Mouse (Mus musculus) heart, postnatal 0 days (tissue): ENCODE results near the gene Atpif1.

Experiments
- CTCF ChIP-seq: IDR thresholded peaks from 2 replicates; pipeline ENCODE4 v1.5.1; 2016; ENCODE audit warnings: antibody characterized with exemption, control low read depth, low read depth
- EP300 ChIP-seq: IDR thresholded peaks from 2 replicates; pipeline ENCODE4 v1.6.1; 2016; ENCODE audit warnings: antibody characterized with exemption, low read depth

DNA sequence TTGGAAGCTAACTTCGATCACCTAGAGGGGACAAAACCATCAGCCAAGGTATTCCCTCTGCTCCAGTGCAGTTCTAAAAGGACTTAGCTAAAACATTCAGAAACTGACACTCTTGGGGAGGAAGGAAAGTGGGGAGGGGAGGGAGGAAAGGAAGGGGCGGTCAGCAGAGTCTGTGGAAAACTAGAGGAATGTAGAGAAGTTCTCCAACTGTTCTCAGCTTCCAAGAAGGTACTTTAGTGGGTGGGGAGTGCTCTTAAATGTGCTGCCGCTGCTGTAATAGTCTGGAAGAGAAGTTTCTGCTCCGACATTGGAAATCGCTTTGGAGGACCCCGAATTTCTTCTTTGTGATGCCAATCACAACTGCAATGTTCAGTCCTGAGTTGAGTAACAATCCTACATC lies 44.5 kb downstream of the Atpif1 start:
- TF ChIP-seq CTCF (no peak), EP300 (no peak)
